Mouse (Mus musculus): ENCODE results near the gene Grip1. TPM values are rescaled to one million over a fixed set of nuclear protein-coding genes. Genes with fewer than 3 reads are reported as not detected.

The Grip1 gene
- polyA plus RNA-seq, 1 experiment from 2014 or later, result 5.9 TPM

DNA sequence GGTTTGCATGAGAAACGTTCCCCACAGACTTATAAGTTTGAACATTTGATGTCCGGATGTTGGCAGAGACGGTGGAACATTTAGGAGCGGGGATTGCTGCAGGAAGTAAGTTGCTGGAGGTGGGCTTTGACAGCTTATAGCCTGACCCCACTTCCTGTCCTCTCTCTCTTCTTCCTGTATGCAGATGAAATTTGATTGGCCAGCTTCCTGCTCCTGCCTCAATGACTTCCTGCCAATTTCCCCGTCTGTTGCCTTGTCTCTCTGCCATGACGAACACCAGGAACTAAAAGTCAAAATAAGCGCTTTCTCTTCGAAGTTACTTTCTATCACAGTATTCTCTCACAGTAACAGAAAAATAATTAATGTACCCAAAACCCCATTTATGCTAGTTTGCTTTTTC is 289.1 kb downstream of the Grip1 start:
- Histone ChIP-seq H3K4me2 (ENCODE audit: low read depth, low read length) (no peak overlapping the region), H3K9me3 (replicated peaks; ENCODE audit: control insufficient read depth, low read length) (no peaks in the 10 kb centered on the region), H3K9ac (replicated peaks; ENCODE audit: low read length) (no peak overlapping the region), H3K4me1 (ENCODE audit: control insufficient read depth, insufficient read depth, low read length) (no peaks in the 10 kb centered on the region), H3K36me3 (replicated peaks; ENCODE audit: control insufficient read depth, insufficient read depth, low read depth, low read length) (no peaks in the 10 kb centered on the region), H3K27me3 (ENCODE audit: control insufficient read depth, insufficient read depth, low read length) (no peaks in the 10 kb centered on the region), H3K27ac (replicated peaks; ENCODE audit: low read depth, low read length) (no peak overlapping the region), H3K4me3 (ENCODE audit: low read depth, low read length) (no peak overlapping the region)
- ATAC-seq (replicated peaks; ENCODE audit: insufficient number of reproducible peaks, low FRiP score, low TSS enrichment, low read depth) (no peak), DNase-seq (ENCODE audit: low spot score) (no peak)
- 86% methylated on average over 8 of the region's 8 CpGs for WGBS

DNA sequence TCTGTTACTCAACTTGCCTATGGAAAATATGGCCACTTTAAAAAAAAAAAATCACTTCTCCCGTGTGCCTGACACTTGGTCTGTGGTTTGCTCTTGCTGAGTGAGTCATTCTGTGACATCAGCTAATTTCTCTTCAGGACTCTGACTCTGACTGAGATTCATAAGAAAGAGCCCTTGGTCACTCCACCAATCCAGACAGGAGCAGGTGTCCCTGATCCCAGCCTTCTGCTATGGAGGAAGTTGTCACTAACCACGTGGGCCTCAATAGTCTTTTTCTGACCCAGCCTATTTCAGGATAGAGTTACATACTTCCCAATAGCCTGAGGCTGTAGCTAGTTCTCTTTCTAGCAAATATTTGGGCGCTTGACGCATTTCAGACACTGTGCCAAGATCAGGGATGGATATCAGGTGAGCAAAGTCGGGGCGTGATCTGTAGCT is 298.8 kb downstream of the Grip1 start:
- ATAC-seq (replicated peaks; ENCODE audit: insufficient number of reproducible peaks, low FRiP score, low TSS enrichment, low read depth), result no peak
- DNase-seq (ENCODE audit: low spot score), result peak; percentile 12
- H3K27ac ChIP-seq (replicated peaks; ENCODE audit: low read depth, low read length), result no peak overlapping the region
- H3K4me3 ChIP-seq (ENCODE audit: low read depth, low read length), result no peak overlapping the region
- no peaks in the 10 kb centered on the region for H3K4me1 ChIP-seq (ENCODE audit: control insufficient read depth, insufficient read depth, low read length)
- WGBS, result 75% methylated on average over 6 of the region's 6 CpGs
- no peaks in the 10 kb centered on the region for H3K9me3 ChIP-seq (replicated peaks; ENCODE audit: control insufficient read depth, low read length)
- no peaks in the 10 kb centered on the region for H3K27me3 ChIP-seq (ENCODE audit: control insufficient read depth, insufficient read depth, low read length)
- no peaks in the 10 kb centered on the region for H3K36me3 ChIP-seq (replicated peaks; ENCODE audit: control insufficient read depth, insufficient read depth, low read depth, low read length)
- no peak overlapping the region for H3K4me2 ChIP-seq (ENCODE audit: low read depth, low read length)
- H3K9ac ChIP-seq (replicated peaks; ENCODE audit: low read length), result no peak overlapping the region

DNA sequence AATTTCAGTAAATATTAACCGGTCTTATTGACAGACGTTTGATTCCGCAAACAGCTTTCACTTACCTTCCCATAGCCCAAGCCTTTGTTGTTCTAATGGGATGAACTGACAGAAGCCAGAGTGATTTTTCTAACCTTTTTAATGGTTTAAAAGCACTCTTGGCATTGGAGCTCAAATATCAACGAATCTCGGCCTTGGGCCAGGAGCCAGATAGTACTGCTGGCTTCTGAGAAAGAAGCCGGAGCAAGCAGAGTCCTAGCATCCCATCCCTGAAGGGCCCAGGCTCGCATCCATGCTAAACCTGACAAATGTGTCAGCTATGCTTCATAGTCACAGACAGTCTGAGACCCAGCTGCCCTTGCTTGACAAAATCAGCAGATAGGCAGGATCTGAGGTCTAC is 302.6 kb downstream of the Grip1 start:
- Histone ChIP-seq H3K9me3 (replicated peaks; ENCODE audit: control insufficient read depth, low read length) (no peaks in the 10 kb centered on the region), H3K27me3 (ENCODE audit: control insufficient read depth, insufficient read depth, low read length) (no peaks in the 10 kb centered on the region), H3K27ac (replicated peaks; ENCODE audit: low read depth, low read length) (no peak overlapping the region), H3K4me1 (ENCODE audit: control insufficient read depth, insufficient read depth, low read length) (no peaks in the 10 kb centered on the region), H3K4me2 (ENCODE audit: low read depth, low read length) (no peak overlapping the region), H3K36me3 (replicated peaks; ENCODE audit: control insufficient read depth, insufficient read depth, low read depth, low read length) (no peaks in the 10 kb centered on the region), H3K4me3 (ENCODE audit: low read depth, low read length) (no peak overlapping the region), H3K9ac (replicated peaks; ENCODE audit: low read length) (no peak overlapping the region)
- no peak for DNase-seq (ENCODE audit: low spot score)
- no peak for ATAC-seq (replicated peaks; ENCODE audit: insufficient number of reproducible peaks, low FRiP score, low TSS enrichment, low read depth)
- WGBS, result 90% methylated on average over 7 of the region's 7 CpGs

DNA sequence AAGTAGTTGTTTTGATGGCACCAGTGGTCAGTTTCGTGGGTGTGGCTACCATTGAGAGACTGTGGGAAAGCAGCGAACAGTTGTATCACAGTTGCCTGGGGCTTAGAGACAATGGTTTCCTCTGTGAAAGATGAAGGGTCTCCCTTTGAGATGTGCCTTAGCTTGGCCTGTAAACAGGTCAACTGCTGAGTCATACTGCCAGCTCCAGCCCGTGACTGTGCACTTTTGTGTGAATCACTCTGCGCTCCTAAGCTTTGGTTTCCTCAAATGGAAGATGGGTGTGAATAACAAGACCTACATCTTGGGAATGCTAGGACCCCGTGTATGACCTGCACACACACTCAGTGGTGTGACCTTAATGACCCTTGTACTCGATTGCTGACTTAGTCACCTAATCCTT is 303.6 kb downstream of the Grip1 start:
- Histone ChIP-seq H3K9ac (replicated peaks; ENCODE audit: low read length) (no peak overlapping the region), H3K36me3 (replicated peaks; ENCODE audit: control insufficient read depth, insufficient read depth, low read depth, low read length) (no peaks in the 10 kb centered on the region), H3K4me2 (ENCODE audit: low read depth, low read length) (no peak overlapping the region), H3K27me3 (ENCODE audit: control insufficient read depth, insufficient read depth, low read length) (no peaks in the 10 kb centered on the region), H3K27ac (replicated peaks; ENCODE audit: low read depth, low read length) (no peak overlapping the region), H3K9me3 (replicated peaks; ENCODE audit: control insufficient read depth, low read length) (no peaks in the 10 kb centered on the region), H3K4me3 (ENCODE audit: low read depth, low read length) (no peak overlapping the region), H3K4me1 (ENCODE audit: control insufficient read depth, insufficient read depth, low read length) (no peaks in the 10 kb centered on the region)
- 70% methylated on average over 6 of the region's 6 CpGs for WGBS
- DNase-seq (ENCODE audit: low spot score), result no peak
- ATAC-seq (replicated peaks; ENCODE audit: insufficient number of reproducible peaks, low FRiP score, low TSS enrichment, low read depth), result no peak

DNA sequence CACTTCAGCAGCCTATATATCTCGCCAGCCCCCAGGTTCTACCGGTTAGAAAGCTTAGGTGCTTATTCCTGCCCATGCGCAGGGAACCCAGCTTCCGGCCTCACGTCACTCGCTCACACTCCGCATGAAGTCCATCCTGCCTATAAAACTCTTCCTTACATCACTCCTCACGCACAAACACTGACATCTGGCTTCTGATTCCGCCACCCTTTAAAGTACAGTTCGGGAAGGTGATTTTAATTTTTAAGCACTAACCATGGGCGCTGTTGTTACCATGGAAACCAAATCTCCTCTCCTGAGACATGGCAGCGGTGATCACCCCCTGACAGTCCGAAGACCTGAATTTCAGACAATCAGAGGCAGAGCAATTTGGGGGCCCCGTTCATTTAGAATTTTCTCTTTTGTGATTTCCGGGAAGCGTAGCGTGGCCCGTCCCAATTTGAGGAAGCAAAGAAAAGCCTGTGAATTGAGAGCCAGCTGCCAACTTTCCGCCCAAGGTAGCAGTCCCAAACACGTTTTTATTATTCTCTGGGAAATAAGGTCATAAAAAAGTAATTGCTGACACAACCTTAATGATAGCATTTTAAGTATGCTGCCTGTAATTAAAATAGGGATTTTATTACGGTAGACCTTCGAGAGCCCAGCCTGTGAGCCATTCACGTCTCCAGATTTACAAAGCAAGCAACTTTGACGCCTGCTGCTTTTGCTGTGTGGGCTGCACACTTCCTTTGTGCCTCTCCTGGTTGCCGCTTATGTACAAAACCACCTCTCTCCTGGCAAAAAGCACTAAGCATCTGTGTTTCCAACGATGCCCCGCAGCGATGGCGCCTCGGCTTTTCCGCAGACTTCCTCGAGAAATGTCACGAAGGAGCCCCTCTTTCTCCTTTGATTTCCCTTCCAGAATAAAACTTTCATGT is 308.1 kb downstream of the Grip1 start:
- DNase-seq (ENCODE audit: low spot score), result no peak
- Histone ChIP-seq H3K9me3 (replicated peaks; ENCODE audit: control insufficient read depth, low read length) (no peaks in the 10 kb centered on the region), H3K4me1 (ENCODE audit: control insufficient read depth, insufficient read depth, low read length) (no peaks in the 10 kb centered on the region), H3K27me3 (ENCODE audit: control insufficient read depth, insufficient read depth, low read length) (no peaks in the 10 kb centered on the region), H3K4me2 (ENCODE audit: low read depth, low read length) (no peak overlapping the region), H3K9ac (replicated peaks; ENCODE audit: low read length) (no peak overlapping the region), H3K4me3 (ENCODE audit: low read depth, low read length) (no peak overlapping the region), H3K27ac (replicated peaks; ENCODE audit: low read depth, low read length) (no peak overlapping the region), H3K36me3 (replicated peaks; ENCODE audit: control insufficient read depth, insufficient read depth, low read depth, low read length) (no peaks in the 10 kb centered on the region)
- no peak for ATAC-seq (replicated peaks; ENCODE audit: insufficient number of reproducible peaks, low FRiP score, low TSS enrichment, low read depth)
- WGBS, result 90% methylated on average over 33 of the region's 33 CpGs

DNA sequence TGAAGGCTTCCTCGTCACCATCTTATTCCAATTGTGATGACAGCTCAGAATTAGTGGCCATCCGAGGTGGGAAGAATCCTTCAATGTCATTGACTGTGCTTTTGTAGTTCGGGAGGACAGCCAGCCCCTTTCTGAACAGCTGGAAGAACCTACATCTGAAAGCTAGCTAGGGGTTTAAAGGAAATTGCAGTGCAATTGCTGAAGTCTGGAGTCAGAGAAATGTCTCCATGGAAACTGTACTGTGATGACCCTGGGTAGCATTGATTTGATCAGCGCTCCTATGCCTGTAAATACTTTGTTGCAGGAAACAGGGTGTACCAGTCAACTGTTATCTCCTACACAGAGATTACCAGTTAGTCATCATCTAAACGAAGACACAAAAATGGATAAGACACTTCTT is 325.2 kb downstream of the Grip1 start:
- no peaks in the 10 kb centered on the region for H3K4me1 ChIP-seq (ENCODE audit: control insufficient read depth, insufficient read depth, low read length)
- no peak overlapping the region for H3K9ac ChIP-seq (replicated peaks; ENCODE audit: low read length)
- no peak overlapping the region for H3K27ac ChIP-seq (replicated peaks; ENCODE audit: low read depth, low read length)
- ATAC-seq (replicated peaks; ENCODE audit: insufficient number of reproducible peaks, low FRiP score, low TSS enrichment, low read depth) (no peak), DNase-seq (ENCODE audit: low spot score) (no peak)
- no peaks in the 10 kb centered on the region for H3K9me3 ChIP-seq (replicated peaks; ENCODE audit: control insufficient read depth, low read length)
- no peaks in the 10 kb centered on the region for H3K36me3 ChIP-seq (replicated peaks; ENCODE audit: control insufficient read depth, insufficient read depth, low read depth, low read length)
- 76% methylated on average over 5 of the region's 5 CpGs for WGBS
- H3K4me3 ChIP-seq (ENCODE audit: low read depth, low read length), result no peak overlapping the region
- no peaks in the 10 kb centered on the region for H3K27me3 ChIP-seq (ENCODE audit: control insufficient read depth, insufficient read depth, low read length)
- no peak overlapping the region for H3K4me2 ChIP-seq (ENCODE audit: low read depth, low read length)

DNA sequence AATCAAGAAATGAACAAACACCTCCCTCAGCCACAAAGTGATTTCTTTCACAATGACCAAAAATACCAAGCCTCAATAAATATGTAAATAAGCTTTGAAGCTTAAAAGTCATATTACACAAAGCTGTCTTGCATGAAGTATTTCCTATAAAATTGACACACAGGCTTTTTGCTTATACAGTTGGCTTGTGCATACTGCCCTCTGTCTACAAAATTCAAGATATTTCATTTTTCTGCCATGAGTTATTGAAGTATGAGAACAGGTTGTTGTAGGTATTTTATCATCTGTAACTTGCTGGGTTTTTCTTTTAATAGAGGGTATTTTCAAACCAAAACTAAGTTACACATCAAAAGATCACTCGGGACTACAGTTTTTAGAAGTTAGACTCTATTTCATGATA is 326.0 kb downstream of the Grip1 start:
- no peak overlapping the region for H3K4me2 ChIP-seq (ENCODE audit: low read depth, low read length)
- no peaks in the 10 kb centered on the region for H3K4me1 ChIP-seq (ENCODE audit: control insufficient read depth, insufficient read depth, low read length)
- H3K9ac ChIP-seq (replicated peaks; ENCODE audit: low read length), result no peak overlapping the region
- WGBS, result 86% methylated on average over 1 of the region's 1 CpGs
- H3K27ac ChIP-seq (replicated peaks; ENCODE audit: low read depth, low read length), result no peak overlapping the region
- no peaks in the 10 kb centered on the region for H3K27me3 ChIP-seq (ENCODE audit: control insufficient read depth, insufficient read depth, low read length)
- no peaks in the 10 kb centered on the region for H3K9me3 ChIP-seq (replicated peaks; ENCODE audit: control insufficient read depth, low read length)
- ATAC-seq (replicated peaks; ENCODE audit: insufficient number of reproducible peaks, low FRiP score, low TSS enrichment, low read depth) (no peak), DNase-seq (ENCODE audit: low spot score) (no peak)
- H3K4me3 ChIP-seq (ENCODE audit: low read depth, low read length), result no peak overlapping the region
- no peaks in the 10 kb centered on the region for H3K36me3 ChIP-seq (replicated peaks; ENCODE audit: control insufficient read depth, insufficient read depth, low read depth, low read length)

DNA sequence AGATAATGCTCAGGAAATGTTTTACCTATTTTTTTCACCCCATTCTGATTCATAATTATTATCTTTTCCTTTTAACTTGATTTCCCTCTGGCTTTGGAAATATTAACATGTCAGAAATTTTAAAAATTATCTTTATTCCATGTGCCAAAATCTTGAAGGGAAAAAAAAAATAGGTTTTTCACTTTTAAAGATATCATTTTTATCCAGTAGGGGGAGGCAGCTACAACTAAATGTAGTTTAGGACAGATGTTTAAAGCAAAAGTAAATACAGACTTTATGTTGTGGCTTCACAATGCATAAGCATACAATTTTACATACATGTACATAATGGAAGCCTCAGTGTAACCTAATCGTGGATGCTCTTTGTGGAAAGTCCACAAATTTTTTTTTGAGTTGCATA is 336.9 kb downstream of the Grip1 start:
- no peak overlapping the region for H3K4me3 ChIP-seq (ENCODE audit: low read depth, low read length)
- H3K27me3 ChIP-seq (ENCODE audit: control insufficient read depth, insufficient read depth, low read length), result no peaks in the 10 kb centered on the region
- 79% methylated on average over 1 of the region's 1 CpGs for WGBS
- no peaks in the 10 kb centered on the region for H3K36me3 ChIP-seq (replicated peaks; ENCODE audit: control insufficient read depth, insufficient read depth, low read depth, low read length)
- no peak overlapping the region for H3K27ac ChIP-seq (replicated peaks; ENCODE audit: low read depth, low read length)
- ATAC-seq (replicated peaks; ENCODE audit: insufficient number of reproducible peaks, low FRiP score, low TSS enrichment, low read depth) (no peak), DNase-seq (ENCODE audit: low spot score) (peak; percentile 22)
- no peak overlapping the region for H3K9ac ChIP-seq (replicated peaks; ENCODE audit: low read length)
- H3K4me2 ChIP-seq (ENCODE audit: low read depth, low read length), result no peak overlapping the region
- no peaks in the 10 kb centered on the region for H3K9me3 ChIP-seq (replicated peaks; ENCODE audit: control insufficient read depth, low read length)
- H3K4me1 ChIP-seq (ENCODE audit: control insufficient read depth, insufficient read depth, low read length), result no peaks in the 10 kb centered on the region
